Mouse (Mus musculus) midbrain, embryonic 11.5 days (tissue): ENCODE measurements around the gene Tpst2. TPM values are rescaled to one million over a fixed set of nuclear protein-coding genes. Genes with fewer than 3 reads are reported as not detected.

Experiments
- ATAC-seq: fragments of 200-750 bp; cut with Nextera tagmentation; 2 replicates; pipeline ENCODE4 v1.8.0; 2017; ENCODE audit warnings: moderate TSS enrichment, moderate library complexity; ENCODE audit not compliant: low FRiP score
- DNase-seq: peaks from one replicate; pipeline ENCODE4 v3.0.0; 2015; ENCODE audit warnings: low spot score; ENCODE audit errors: missing footprints
- H3K27ac ChIP-seq: fragments of 300-500 bp; sonication (generic); 2 replicates; pipeline ENCODE4 v1.5.1; 2014; ENCODE audit warnings: low read depth, low read length
- H3K27me3 ChIP-seq: fragments of 300-500 bp; sonication (generic); 2 replicates; pipeline ENCODE4 v1.6.1; 2014; ENCODE audit warnings: mild to moderate bottlenecking, low read length, moderate library complexity, mixed read lengths; ENCODE audit not compliant: control insufficient read depth, insufficient read depth
- H3K36me3 ChIP-seq: fragments of 300-500 bp; sonication (generic); 2 replicates; pipeline ENCODE4 v1.6.1; 2014; ENCODE audit warnings: mild to moderate bottlenecking, low read length, moderate library complexity, mixed read lengths; ENCODE audit not compliant: control insufficient read depth, insufficient read depth
- H3K4me1 ChIP-seq: fragments of 300-500 bp; sonication (generic); 2 replicates; pipeline ENCODE4 v1.6.1; 2014; ENCODE audit warnings: low read length; ENCODE audit not compliant: control insufficient read depth, insufficient read depth
- H3K4me2 ChIP-seq: fragments of 300-500 bp; sonication (generic); 2 replicates; pipeline ENCODE4 v1.6.1; 2014; ENCODE audit warnings: mild to moderate bottlenecking, moderate library complexity
- H3K4me3 ChIP-seq: fragments of 300-500 bp; sonication (generic); 2 replicates; pipeline ENCODE4 v1.5.1; 2014; ENCODE audit warnings: low read depth, low read length
- H3K9ac ChIP-seq: fragments of 300-500 bp; sonication (generic); 2 replicates; pipeline ENCODE4 v1.6.1; 2014; ENCODE audit warnings: low read length
- H3K9me3 ChIP-seq: fragments of 300-500 bp; sonication (generic); 2 replicates; pipeline ENCODE4 v1.6.1; 2016; ENCODE audit warnings: low read length; ENCODE audit not compliant: control insufficient read depth
- WGBS: fragments of 180-500 bp; shearing (Covaris S2); extraction: QIAGEN DNeasy Blood & Tissue Kit; methylation state at CpG from one replicate; pipeline ENCODE4 v1.1.7; 2014; 5-methylcytosine and 5-hydroxymethylcytosine counted together
- polyA plus RNA-seq: library from polyadenylated mRNA; unstranded; fragments of >200 nt; fragmentation: Nextera tagmentation; extraction: Ambion mirVana; gene quantifications from 2 replicates; pipeline ENCODE4 v1.2.1, GENCODE M21; 2014

Gene Tpst2
- polyA plus RNA-seq, 1 experiment from 2014 or later: 33.5 TPM

GRCm38 (mm10) chr5:112289819-112290535 is 13.5 kb downstream of the Tpst2 start:
- WGBS: 93% methylated on average over 16 of the region's 16 CpGs
- DNase-seq (no peak), ATAC-seq (no peak)
- Histone ChIP-seq H3K4me1 (peaks cover 4% of the 10 kb centered on the region), H3K9ac (no peak overlapping the region), H3K27ac (no peak overlapping the region), H3K4me2 (no peak overlapping the region), H3K36me3 (no peaks in the 10 kb centered on the region), H3K27me3 (no peaks in the 10 kb centered on the region), H3K4me3 (no peak overlapping the region), H3K9me3 (no peaks in the 10 kb centered on the region)

- H3K4me2 ChIP-seq: no peak overlapping the region
- no peak overlapping the region for H3K27ac ChIP-seq
- H3K27me3 ChIP-seq: no peaks in the 10 kb centered on the region
- WGBS: 95% methylated on average over 8 of the region's 8 CpGs
- ATAC-seq (no peak), DNase-seq (no peak)
- H3K9me3 ChIP-seq: no peaks in the 10 kb centered on the region
- H3K36me3 ChIP-seq: no peaks in the 10 kb centered on the region
- no peak overlapping the region for H3K9ac ChIP-seq
- H3K4me3 ChIP-seq: no peak overlapping the region
- peaks cover 9% of the 10 kb centered on the region for H3K4me1 ChIP-seq
These were observed 14.0 kb downstream of the Tpst2 start for GRCm38 (mm10) chr5:112290536-112290880.

DNA sequence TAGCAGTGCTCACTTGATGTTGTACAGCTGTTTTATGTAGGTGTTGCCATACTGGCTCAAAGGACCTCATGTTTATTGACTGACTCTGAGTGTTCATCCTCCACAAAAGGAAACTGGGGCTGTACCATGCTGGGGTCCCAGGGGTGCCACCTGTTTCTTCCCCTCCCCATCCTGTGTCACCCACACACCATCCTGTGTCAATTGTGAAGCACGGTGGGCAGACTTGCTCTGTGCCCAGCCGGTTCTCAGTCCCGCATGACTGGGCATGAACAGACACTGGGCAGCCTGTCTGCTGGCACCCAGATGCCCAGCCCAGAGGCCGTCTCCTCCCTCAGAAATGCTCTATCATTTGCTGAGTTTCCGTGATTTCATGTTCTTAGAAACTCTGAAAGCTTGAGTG is 15.4 kb downstream of the Tpst2 start:
- DNase-seq (no peak), ATAC-seq (no peak)
- H3K36me3 ChIP-seq: no peaks in the 10 kb centered on the region
- H3K27ac ChIP-seq: no peak overlapping the region
- no peak overlapping the region for H3K9ac ChIP-seq
- no peaks in the 10 kb centered on the region for H3K9me3 ChIP-seq
- H3K4me3 ChIP-seq: no peak overlapping the region
- H3K4me2 ChIP-seq: no peak overlapping the region
- 89% methylated on average over 5 of the region's 5 CpGs for WGBS
- no peaks in the 10 kb centered on the region for H3K27me3 ChIP-seq
- peaks cover 10% of the 10 kb centered on the region for H3K4me1 ChIP-seq

DNA sequence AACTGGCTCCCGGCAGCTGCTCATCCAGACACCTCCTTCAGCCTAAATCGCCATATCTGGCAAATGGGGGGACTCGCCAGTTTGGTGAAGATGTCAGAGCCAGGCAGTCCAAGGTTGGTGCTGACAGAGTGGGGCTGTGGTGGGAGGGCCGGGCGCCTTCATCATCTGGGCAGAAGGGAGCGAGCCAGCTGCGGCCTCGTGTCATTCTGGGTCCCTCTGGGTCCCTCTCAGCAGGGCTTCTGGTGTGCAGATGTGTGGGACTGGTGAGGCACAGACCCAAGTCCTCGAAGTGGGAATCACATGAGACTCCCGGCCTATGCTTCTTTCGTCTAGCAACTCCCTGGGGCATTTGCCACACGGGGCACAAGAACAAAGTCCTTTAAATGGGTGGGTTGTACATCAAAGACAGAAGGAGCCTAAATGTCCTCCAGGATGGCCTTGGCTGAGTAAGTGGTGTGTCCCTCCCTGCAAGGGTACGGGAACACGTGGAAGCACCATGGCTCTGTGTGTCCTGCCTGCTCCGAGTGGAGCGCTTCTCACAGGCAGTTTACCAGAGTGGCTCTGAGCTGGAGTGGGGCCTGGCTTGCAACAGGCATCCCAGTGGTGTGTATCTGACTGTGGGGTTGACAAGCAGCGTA is 16.0 kb downstream of the Tpst2 start:
- no peak overlapping the region for H3K4me2 ChIP-seq
- no peaks in the 10 kb centered on the region for H3K9me3 ChIP-seq
- no peak overlapping the region for H3K27ac ChIP-seq
- H3K27me3 ChIP-seq: no peaks in the 10 kb centered on the region
- H3K4me1 ChIP-seq: peaks cover 10% of the 10 kb centered on the region
- H3K36me3 ChIP-seq: no peaks in the 10 kb centered on the region
- DNase-seq: no peak
- WGBS: 85% methylated on average over 17 of the region's 17 CpGs
- no peak overlapping the region for H3K4me3 ChIP-seq
- H3K9ac ChIP-seq: no peak overlapping the region
- ATAC-seq: no peak

DNA sequence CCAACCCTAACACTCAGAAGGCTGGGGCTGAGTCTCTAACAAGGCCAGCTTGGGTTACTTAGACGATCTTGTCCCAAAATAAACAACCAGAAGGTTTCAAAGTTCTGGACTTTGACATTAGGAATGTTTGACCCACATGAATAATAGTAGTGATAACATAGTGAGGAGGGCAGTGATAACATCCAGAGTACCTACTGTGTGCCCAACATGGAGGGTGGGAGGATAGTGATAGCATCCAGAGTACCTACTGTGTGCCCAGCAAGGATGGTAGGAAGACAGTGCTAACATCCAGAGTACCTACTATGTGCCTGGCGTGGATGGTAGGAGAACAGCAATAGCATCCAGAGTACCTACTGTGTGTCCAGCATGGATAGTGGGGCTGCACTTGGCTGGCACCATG is 17.3 kb downstream of the Tpst2 start:
- 84% methylated on average over 2 of the region's 2 CpGs for WGBS
- H3K4me3 ChIP-seq: no peak overlapping the region
- H3K27me3 ChIP-seq: no peaks in the 10 kb centered on the region
- H3K27ac ChIP-seq: no peak overlapping the region
- H3K9me3 ChIP-seq: no peaks in the 10 kb centered on the region
- H3K9ac ChIP-seq: no peak overlapping the region
- H3K36me3 ChIP-seq: no peaks in the 10 kb centered on the region
- no peak overlapping the region for H3K4me2 ChIP-seq
- ATAC-seq: no peak
- DNase-seq: no peak
- H3K4me1 ChIP-seq: peaks cover 10% of the 10 kb centered on the region

DNA sequence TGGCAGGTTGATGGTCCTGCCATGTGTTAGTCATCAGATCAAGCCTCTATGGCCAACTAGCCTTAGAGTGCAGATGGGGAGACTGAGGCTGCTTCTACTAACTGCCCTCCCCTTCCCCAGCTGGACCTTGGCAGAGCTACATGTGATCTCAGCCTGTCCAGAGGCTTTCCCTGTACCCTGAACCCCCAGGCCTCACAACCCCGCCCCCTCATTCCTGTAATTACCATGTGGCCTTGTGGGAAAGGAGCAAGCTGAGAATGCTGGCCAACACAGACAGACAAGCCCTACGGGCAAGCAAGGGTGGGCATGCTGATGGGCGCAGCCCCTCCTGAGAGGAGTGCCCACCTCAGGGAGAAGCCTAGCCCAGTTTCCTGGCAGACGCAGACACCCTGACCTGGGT is 18.2 kb downstream of the Tpst2 start:
- no peak overlapping the region for H3K27ac ChIP-seq
- ATAC-seq (no peak), DNase-seq (no peak)
- no peaks in the 10 kb centered on the region for H3K9me3 ChIP-seq
- no peak overlapping the region for H3K4me2 ChIP-seq
- H3K9ac ChIP-seq: peak overlapping the region; percentile 5; the same call in 1 of the 2 replicates
- WGBS: 69% methylated on average over 4 of the region's 4 CpGs
- H3K36me3 ChIP-seq: no peaks in the 10 kb centered on the region
- H3K27me3 ChIP-seq: no peaks in the 10 kb centered on the region
- H3K4me3 ChIP-seq: no peak overlapping the region
- H3K4me1 ChIP-seq: peaks cover 10% of the 10 kb centered on the region

GRCm38 (mm10) chr5:112295162-112295561 is 18.7 kb downstream of the Tpst2 start:
- Histone ChIP-seq H3K9me3 (no peaks in the 10 kb centered on the region), H3K27ac (no peak overlapping the region), H3K4me2 (no peak overlapping the region), H3K9ac (peak overlapping the region; percentile 5; the same call in 1 of the 2 replicates), H3K4me3 (no peak overlapping the region), H3K36me3 (no peaks in the 10 kb centered on the region), H3K27me3 (no peaks in the 10 kb centered on the region), H3K4me1 (peaks cover 10% of the 10 kb centered on the region)
- no peak for ATAC-seq
- WGBS: 29% methylated on average over 8 of the region's 8 CpGs
- DNase-seq: no peak

GRCm38 (mm10) chr5:112295564-112295963 is 19.1 kb downstream of the Tpst2 start:
- Histone ChIP-seq H3K9ac (no peak overlapping the region), H3K4me3 (no peak overlapping the region), H3K27ac (no peak overlapping the region), H3K27me3 (no peaks in the 10 kb centered on the region), H3K4me2 (no peak overlapping the region), H3K9me3 (no peaks in the 10 kb centered on the region), H3K4me1 (peaks cover 10% of the 10 kb centered on the region), H3K36me3 (no peaks in the 10 kb centered on the region)
- ATAC-seq (no peak), DNase-seq (no peak)
- WGBS: 56% methylated on average over 8 of the region's 8 CpGs

DNA sequence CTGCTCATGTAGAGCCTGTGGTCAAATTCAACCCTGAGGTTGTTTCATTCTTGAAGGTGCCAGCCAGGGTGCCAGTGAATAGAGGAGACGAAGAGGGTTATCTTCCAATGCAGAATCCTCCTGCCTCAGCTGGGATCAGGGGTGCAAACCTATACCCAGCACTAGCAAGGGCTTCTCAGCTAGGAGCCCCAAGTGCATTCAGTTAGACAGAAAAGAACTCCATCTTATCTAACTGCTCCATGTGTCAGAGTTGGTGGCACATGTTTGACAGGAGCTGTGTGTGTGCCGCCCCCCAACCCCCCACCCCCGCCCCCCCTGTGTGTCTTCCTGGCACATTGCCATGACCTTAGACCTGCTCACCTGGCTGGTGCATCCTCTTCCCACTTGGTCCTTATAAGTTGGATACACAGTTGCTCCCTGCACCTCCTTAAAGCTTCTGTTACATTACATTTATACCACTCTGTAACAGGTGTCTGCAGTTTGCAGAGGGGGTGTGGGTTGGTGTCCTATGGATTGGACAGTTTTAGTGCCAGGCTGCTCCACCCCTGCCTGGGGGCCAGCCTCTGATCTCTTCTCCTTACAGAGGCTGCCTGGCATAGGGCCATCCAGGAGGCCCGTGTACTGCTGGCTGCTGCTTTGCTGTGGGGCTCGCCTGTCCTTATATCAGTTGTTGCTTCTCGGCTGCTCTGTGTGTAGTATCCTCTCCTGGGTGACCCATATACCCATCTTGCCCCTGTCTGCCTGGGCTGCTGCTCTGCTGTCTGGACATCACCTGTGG is 20.1 kb downstream of the Tpst2 start:
- H3K4me1 ChIP-seq: peaks cover 10% of the 10 kb centered on the region
- no peak for ATAC-seq
- H3K27me3 ChIP-seq: no peaks in the 10 kb centered on the region
- no peak overlapping the region for H3K27ac ChIP-seq
- DNase-seq: no peak
- no peak overlapping the region for H3K4me2 ChIP-seq
- no peak overlapping the region for H3K9ac ChIP-seq
- H3K9me3 ChIP-seq: no peaks in the 10 kb centered on the region
- 84% methylated on average over 6 of the region's 6 CpGs for WGBS
- no peaks in the 10 kb centered on the region for H3K36me3 ChIP-seq
- no peak overlapping the region for H3K4me3 ChIP-seq
